Mouse (Mus musculus) midbrain, embryonic 12.5 days (tissue): ENCODE measurements around the gene Tshz2. TPM values are rescaled to one million over a fixed set of nuclear protein-coding genes. Genes with fewer than 3 reads are reported as not detected.

Experiments
- ATAC-seq: fragments of 200-750 bp; cut with Nextera tagmentation; 2 replicates; pipeline ENCODE4 v1.8.0; 2017; ENCODE audit warnings: low read depth, moderate TSS enrichment, moderate library complexity; ENCODE audit not compliant: low FRiP score
- H3K27ac ChIP-seq: fragments of 300-500 bp; sonication (generic); replicated peaks from 2 replicates; pipeline ENCODE4 v1.5.1; 2016; ENCODE audit warnings: mild to moderate bottlenecking
- H3K27me3 ChIP-seq: fragments of 300-500 bp; sonication (generic); 2 replicates; pipeline ENCODE4 v1.6.1; 2016; ENCODE audit warnings: mild to moderate bottlenecking
- H3K36me3 ChIP-seq: fragments of 300-500 bp; sonication (generic); 2 replicates; pipeline ENCODE4 v1.6.1; 2016
- H3K4me1 ChIP-seq: fragments of 300-500 bp; sonication (generic); 2 replicates; pipeline ENCODE4 v1.6.1; 2016
- H3K4me2 ChIP-seq: fragments of 300-500 bp; sonication (generic); replicated peaks from 2 replicates; pipeline ENCODE4 v1.6.1; 2016; ENCODE audit warnings: mild to moderate bottlenecking, moderate library complexity
- H3K4me3 ChIP-seq: fragments of 300-500 bp; sonication (generic); 2 replicates; pipeline ENCODE4 v1.5.1; 2016; ENCODE audit warnings: mild to moderate bottlenecking
- H3K9ac ChIP-seq: fragments of 300-500 bp; sonication (generic); replicated peaks from 2 replicates; pipeline ENCODE4 v1.6.1; 2016; ENCODE audit warnings: mild to moderate bottlenecking, moderate library complexity
- H3K9me3 ChIP-seq: fragments of 300-500 bp; sonication (generic); 2 replicates; pipeline ENCODE4 v1.6.1; 2016; ENCODE audit warnings: mild to moderate bottlenecking
- WGBS: fragments of 180-500 bp; shearing (Covaris S2); methylation state at CpG from one replicate; pipeline ENCODE4 v1.1.7; 2016; 5-methylcytosine and 5-hydroxymethylcytosine counted together
- polyA plus RNA-seq: library from polyadenylated mRNA; unstranded; fragments of >200 nt; fragmentation: Nextera tagmentation; extraction: Ambion mirVana; gene quantifications from 2 replicates; pipeline ENCODE4 v1.2.1, GENCODE M21; 2016

Tshz2 gene
- polyA plus RNA-seq, 1 experiment from 2014 or later = 6.0 TPM

DNA sequence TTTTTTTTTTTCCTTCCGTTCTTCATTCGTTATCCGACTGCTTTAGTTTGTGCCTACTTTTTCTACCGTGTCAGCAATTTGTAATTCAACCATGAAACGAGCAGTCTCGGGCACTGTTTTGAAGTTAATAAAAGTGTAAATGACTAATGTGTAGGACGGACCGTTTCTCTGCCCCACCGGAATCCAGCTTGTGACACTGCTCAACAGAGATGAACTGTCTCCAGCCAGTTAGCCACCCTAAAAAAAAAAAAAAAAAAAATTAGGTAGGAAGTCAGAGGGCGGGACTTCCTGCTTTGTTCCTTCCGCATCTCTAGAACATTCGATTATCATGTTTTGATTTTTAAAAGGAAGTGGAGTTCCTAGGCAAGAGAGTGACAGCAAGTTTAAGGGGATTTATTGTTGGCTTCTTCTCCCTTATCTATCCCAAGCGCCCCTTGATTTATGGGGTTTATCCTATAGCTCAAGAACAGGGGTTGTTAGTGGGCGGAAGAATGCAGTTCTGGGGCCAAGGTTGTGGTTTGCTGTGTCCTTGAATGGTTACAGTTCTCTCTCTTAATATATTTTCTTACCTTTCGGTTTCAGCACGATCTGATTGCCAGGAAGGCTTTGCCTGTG lies 116.6 kb downstream of the Tshz2 start:
- H3K36me3 ChIP-seq = no peaks in the 10 kb centered on the region
- H3K27me3 ChIP-seq = no peaks in the 10 kb centered on the region
- H3K4me1 ChIP-seq = no peaks in the 10 kb centered on the region
- H3K4me3 ChIP-seq = no peak overlapping the region
- 92% methylated on average over 16 of the region's 16 CpGs for WGBS
- H3K9ac ChIP-seq = no peak overlapping the region
- ATAC-seq = no peak
- H3K4me2 ChIP-seq = no peak overlapping the region
- H3K9me3 ChIP-seq = 0 out of 2 replicates have a peak, but pooled peaks cover 3% of the 10 kb centered on the region
- H3K27ac ChIP-seq = no peak overlapping the region

DNA sequence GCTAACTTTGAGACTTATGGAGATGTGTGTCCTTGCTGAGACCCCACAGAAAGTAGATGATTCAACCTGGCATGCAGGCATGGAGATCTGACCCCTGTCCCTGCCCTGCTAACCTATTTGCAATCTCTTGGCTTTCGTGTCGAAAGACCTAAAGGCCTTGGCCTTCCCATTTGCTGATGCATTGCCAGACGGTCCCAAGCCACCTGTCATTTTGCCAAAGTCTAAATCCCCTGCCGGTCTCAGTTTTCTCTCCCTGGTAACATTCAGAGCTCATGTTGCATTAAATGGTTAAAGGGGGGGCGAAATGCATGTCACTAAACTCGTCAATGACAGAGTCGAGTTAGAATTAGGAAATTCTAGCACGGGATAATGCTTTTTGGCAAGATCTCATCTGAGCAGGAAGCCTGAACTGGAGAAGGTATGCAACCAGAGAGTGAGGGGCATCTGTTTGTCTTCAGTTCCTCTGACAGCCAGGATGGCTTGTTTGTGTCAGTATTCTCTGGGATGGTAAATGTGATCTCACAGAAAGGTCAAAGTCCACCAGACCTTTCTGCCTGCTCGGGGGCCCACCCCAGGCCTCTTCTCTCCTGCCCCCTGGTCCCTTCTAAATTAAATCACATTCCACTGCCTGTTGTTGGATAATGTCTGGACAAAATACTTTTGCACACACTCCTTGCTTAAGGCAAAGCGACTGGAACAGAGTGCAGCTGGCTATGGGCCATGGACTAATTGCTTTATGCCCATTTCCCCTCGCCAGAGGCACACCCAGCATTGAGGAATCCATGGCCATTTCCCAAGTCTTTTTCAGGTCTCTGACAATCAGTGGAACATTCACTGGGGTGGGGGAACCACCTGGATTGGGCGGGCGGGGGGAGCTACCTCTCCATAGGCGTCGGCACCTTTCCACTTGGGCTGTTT lies 118.0 kb downstream of the Tshz2 start:
- no peak for ATAC-seq
- Histone ChIP-seq H3K4me3 (no peak overlapping the region), H3K27ac (no peak overlapping the region), H3K4me2 (no peak overlapping the region), H3K9me3 (0 out of 2 replicates have a peak, but pooled peaks cover 3% of the 10 kb centered on the region), H3K9ac (no peak overlapping the region), H3K36me3 (no peaks in the 10 kb centered on the region), H3K27me3 (no peaks in the 10 kb centered on the region), H3K4me1 (no peaks in the 10 kb centered on the region)
- WGBS = 68% methylated on average over 15 of the region's 15 CpGs

DNA sequence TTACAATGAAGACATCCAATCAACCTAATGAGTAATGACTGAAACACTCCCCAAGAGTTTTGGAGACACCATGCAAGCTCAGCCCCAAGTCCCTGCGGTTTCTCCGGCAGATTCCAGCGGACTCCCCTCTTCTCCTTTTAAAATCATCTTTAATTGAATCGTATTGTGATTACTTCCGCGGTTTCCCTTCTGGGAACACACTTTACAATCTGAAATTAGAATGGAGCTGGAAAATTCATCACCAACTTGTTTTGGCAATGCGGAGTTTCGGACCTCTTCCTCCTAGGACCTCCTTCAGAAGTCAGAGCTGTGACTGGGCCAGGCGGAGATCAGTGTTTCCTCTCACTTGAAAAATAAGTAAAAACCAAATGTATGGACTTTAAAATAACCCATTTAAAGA lies 119.3 kb downstream of the Tshz2 start:
- H3K36me3 ChIP-seq = no peaks in the 10 kb centered on the region
- H3K9ac ChIP-seq = no peak overlapping the region
- no peak for ATAC-seq
- no peaks in the 10 kb centered on the region for H3K27me3 ChIP-seq
- WGBS = 90% methylated on average over 9 of the region's 9 CpGs
- H3K4me3 ChIP-seq = no peak overlapping the region
- H3K4me1 ChIP-seq = no peaks in the 10 kb centered on the region
- H3K9me3 ChIP-seq = 0 out of 2 replicates have a peak, but pooled peaks cover 3% of the 10 kb centered on the region
- H3K4me2 ChIP-seq = no peak overlapping the region
- no peak overlapping the region for H3K27ac ChIP-seq

GRCm38 (mm10) chr2:169753432-169753831 lies 120.6 kb downstream of the Tshz2 start:
- Histone ChIP-seq H3K4me2 (no peak overlapping the region), H3K36me3 (no peaks in the 10 kb centered on the region), H3K4me3 (no peak overlapping the region), H3K9me3 (no peaks in the 10 kb centered on the region), H3K27me3 (no peaks in the 10 kb centered on the region), H3K9ac (no peak overlapping the region), H3K27ac (no peak overlapping the region), H3K4me1 (no peaks in the 10 kb centered on the region)
- 76% methylated on average over 9 of the region's 9 CpGs for WGBS
- ATAC-seq = no peak

GRCm38 (mm10) chr2:169755091-169755490 lies 122.3 kb downstream of the Tshz2 start:
- peaks cover 2% of the 10 kb centered on the region; the same call in 1 of the 2 replicates for H3K9me3 ChIP-seq
- H3K4me2 ChIP-seq = no peak overlapping the region
- H3K4me1 ChIP-seq = no peaks in the 10 kb centered on the region
- no peak overlapping the region for H3K27ac ChIP-seq
- H3K9ac ChIP-seq = no peak overlapping the region
- 69% methylated on average over 7 of the region's 7 CpGs for WGBS
- no peaks in the 10 kb centered on the region for H3K27me3 ChIP-seq
- H3K4me3 ChIP-seq = no peak overlapping the region
- no peaks in the 10 kb centered on the region for H3K36me3 ChIP-seq
- no peak for ATAC-seq

DNA sequence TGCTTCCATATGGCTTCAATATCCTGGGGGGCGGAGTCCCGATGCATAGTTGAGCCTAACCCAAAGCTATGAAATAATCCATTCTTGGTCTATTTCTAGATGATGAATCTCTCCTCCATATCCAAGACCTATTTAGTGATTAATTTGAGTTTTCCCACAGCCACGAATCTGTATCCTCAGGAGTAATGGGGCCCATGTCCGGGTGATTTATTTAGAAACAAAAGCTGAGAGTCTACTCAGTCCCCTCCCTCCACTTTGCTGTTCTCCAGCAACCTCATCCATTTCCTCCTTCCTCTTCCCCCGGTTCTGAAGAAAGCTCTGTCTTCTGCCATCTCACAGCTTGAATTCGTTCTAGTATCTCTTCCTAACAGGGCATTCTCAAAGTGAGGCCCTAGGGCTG lies 125.3 kb downstream of the Tshz2 start:
- Histone ChIP-seq H3K9ac (no peak overlapping the region), H3K36me3 (no peaks in the 10 kb centered on the region), H3K4me2 (no peak overlapping the region), H3K27me3 (no peaks in the 10 kb centered on the region), H3K4me3 (no peak overlapping the region), H3K4me1 (no peaks in the 10 kb centered on the region), H3K9me3 (peaks cover 4% of the 10 kb centered on the region; the same call in 1 of the 2 replicates), H3K27ac (no peak overlapping the region)
- WGBS = 89% methylated on average over 6 of the region's 6 CpGs
- no peak for ATAC-seq

GRCm38 (mm10) chr2:169760117-169760516 lies 127.3 kb downstream of the Tshz2 start:
- Histone ChIP-seq H3K4me2 (no peak overlapping the region), H3K9ac (no peak overlapping the region), H3K4me1 (no peaks in the 10 kb centered on the region), H3K36me3 (no peaks in the 10 kb centered on the region), H3K27ac (no peak overlapping the region), H3K27me3 (no peaks in the 10 kb centered on the region), H3K4me3 (no peak overlapping the region), H3K9me3 (peaks cover 4% of the 10 kb centered on the region; the same call in 1 of the 2 replicates)
- 94% methylated on average over 1 of the region's 1 CpGs for WGBS
- ATAC-seq = no peak

DNA sequence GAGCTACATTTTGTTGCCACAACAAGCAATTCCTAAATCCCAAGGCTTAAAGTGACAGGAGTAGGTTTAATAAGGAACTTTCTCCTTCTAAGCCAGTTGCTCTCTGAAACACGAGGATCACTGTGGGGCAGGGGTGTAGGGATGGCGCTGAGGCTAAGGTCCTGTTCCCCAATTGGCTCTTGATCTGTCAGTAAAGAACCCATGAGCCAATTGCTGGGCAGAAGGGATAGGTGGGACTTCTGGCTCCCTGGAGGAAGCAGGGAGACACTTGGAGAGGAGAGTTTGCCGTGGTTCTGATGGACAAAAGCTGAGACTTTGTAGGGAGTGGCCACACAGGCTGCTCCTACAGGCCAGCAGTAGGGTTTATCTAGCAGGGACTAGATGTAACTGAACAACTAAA lies 128.9 kb downstream of the Tshz2 start:
- WGBS = 44% methylated on average over 3 of the region's 3 CpGs

DNA sequence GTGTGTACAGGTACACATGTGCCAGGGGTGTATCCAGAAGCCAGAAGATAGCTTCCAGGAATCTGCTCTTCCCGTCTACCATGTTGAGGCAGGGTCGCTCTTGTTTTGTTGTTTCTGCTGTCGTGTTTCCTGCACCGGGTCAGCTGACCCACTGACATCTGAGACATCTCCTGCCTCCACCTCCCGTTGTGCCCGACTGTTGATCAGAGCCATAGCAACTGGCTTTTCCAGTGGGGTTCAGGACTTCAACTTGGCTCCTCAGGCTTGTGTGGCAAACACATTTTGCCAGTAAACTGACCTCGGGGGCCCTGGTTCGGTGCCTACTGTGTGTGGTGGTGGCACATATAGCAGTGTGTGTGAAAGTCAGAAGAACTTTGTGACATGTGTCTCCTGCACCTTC lies 129.5 kb downstream of the Tshz2 start:
- no peak for ATAC-seq
- H3K4me2 ChIP-seq = no peak overlapping the region
- H3K27ac ChIP-seq = no peak overlapping the region
- H3K4me1 ChIP-seq = no peaks in the 10 kb centered on the region
- no peak overlapping the region for H3K4me3 ChIP-seq
- no peaks in the 10 kb centered on the region for H3K27me3 ChIP-seq
- 90% methylated on average over 8 of the region's 8 CpGs for WGBS
- no peak overlapping the region for H3K9ac ChIP-seq
- H3K36me3 ChIP-seq = no peaks in the 10 kb centered on the region
- H3K9me3 ChIP-seq = peaks cover 4% of the 10 kb centered on the region; the same call in 1 of the 2 replicates

More for the DNA sequence above, 128.9 kb downstream of the Tshz2 start:
- Histone ChIP-seq H3K27me3 (no peaks in the 10 kb centered on the region), H3K9ac (no peak overlapping the region), H3K4me1 (no peaks in the 10 kb centered on the region), H3K4me3 (no peak overlapping the region), H3K27ac (no peak overlapping the region), H3K36me3 (no peaks in the 10 kb centered on the region), H3K4me2 (no peak overlapping the region), H3K9me3 (peaks cover 4% of the 10 kb centered on the region; the same call in 1 of the 2 replicates)
- ATAC-seq = no peak

GRCm38 (mm10) chr2:169763716-169764115 lies 130.9 kb downstream of the Tshz2 start:
- Histone ChIP-seq H3K4me3 (no peak overlapping the region), H3K9ac (no peak overlapping the region), H3K9me3 (peaks cover 4% of the 10 kb centered on the region; the same call in 1 of the 2 replicates), H3K4me1 (no peaks in the 10 kb centered on the region), H3K27me3 (no peaks in the 10 kb centered on the region), H3K4me2 (no peak overlapping the region), H3K27ac (no peak overlapping the region), H3K36me3 (no peaks in the 10 kb centered on the region)
- ATAC-seq = no peak
- WGBS = 84% methylated on average over 8 of the region's 8 CpGs

GRCm38 (mm10) chr2:169766247-169766646 lies 133.4 kb downstream of the Tshz2 start:
- Histone ChIP-seq H3K9ac (no peak overlapping the region), H3K36me3 (no peaks in the 10 kb centered on the region), H3K27me3 (no peaks in the 10 kb centered on the region), H3K4me2 (no peak overlapping the region), H3K4me3 (no peak overlapping the region), H3K4me1 (no peaks in the 10 kb centered on the region), H3K9me3 (no peaks in the 10 kb centered on the region), H3K27ac (no peak overlapping the region)
- 83% methylated on average over 8 of the region's 8 CpGs for WGBS
- no peak for ATAC-seq

DNA sequence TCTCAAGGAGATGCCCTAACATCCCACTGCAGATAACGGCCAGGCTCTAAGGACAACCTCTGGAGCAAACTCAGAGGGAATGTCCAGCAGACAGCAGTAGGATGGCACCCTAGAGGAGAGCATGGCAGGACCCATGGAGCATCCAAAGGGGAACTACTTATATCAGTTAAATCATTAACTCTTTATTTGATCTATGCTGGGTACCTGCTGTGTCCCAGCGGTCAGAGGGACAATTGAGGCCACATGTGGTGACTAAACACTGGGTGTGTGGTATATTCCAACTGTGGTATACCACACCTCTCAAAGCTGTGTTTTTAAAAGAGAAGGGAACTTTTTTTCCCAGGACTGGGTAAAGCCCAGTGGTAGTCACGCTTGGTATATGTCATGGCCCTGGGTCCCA lies 134.5 kb downstream of the Tshz2 start:
- H3K9ac ChIP-seq = no peak overlapping the region
- H3K27me3 ChIP-seq = no peaks in the 10 kb centered on the region
- no peak for ATAC-seq
- no peaks in the 10 kb centered on the region for H3K4me1 ChIP-seq
- no peaks in the 10 kb centered on the region for H3K36me3 ChIP-seq
- no peak overlapping the region for H3K27ac ChIP-seq
- no peak overlapping the region for H3K4me3 ChIP-seq
- no peak overlapping the region for H3K4me2 ChIP-seq
- 81% methylated on average over 3 of the region's 3 CpGs for WGBS
- H3K9me3 ChIP-seq = no peaks in the 10 kb centered on the region
